Mouse (Mus musculus) hindbrain, embryonic 13.5 days (tissue): Measurements from ENCODE around the gene Tmem53. TPM values are rescaled to one million over a fixed set of nuclear protein-coding genes. Genes with fewer than 3 reads are reported as not detected.

Experiments
- ATAC-seq: fragments of 200-750 bp; cut with Nextera tagmentation; 2 replicates; pipeline ENCODE4 v1.8.0; 2017; ENCODE audit warnings: moderate TSS enrichment; ENCODE audit not compliant: low FRiP score
- H3K27ac ChIP-seq: fragments of 300-500 bp; sonication (generic); 2 replicates; pipeline ENCODE4 v1.5.1; 2015; ENCODE audit warnings: inconsistent platforms, mild to moderate bottlenecking, moderate library complexity
- H3K27me3 ChIP-seq: fragments of 300-500 bp; sonication (generic); 2 replicates; pipeline ENCODE4 v1.6.1; 2015; ENCODE audit warnings: mild to moderate bottlenecking, inconsistent platforms
- H3K36me3 ChIP-seq: fragments of 300-500 bp; sonication (generic); 2 replicates; pipeline ENCODE4 v1.6.1; 2015; ENCODE audit warnings: mild to moderate bottlenecking, inconsistent platforms
- H3K4me1 ChIP-seq: fragments of 300-500 bp; sonication (generic); replicated peaks from 2 replicates; pipeline ENCODE4 v1.6.1; 2015; ENCODE audit warnings: inconsistent platforms
- H3K4me2 ChIP-seq: fragments of 300-500 bp; sonication (generic); 2 replicates; pipeline ENCODE4 v1.6.1; 2015; ENCODE audit warnings: inconsistent platforms, mild to moderate bottlenecking, moderate library complexity
- H3K4me3 ChIP-seq: fragments of 300-500 bp; sonication (generic); 2 replicates; pipeline ENCODE4 v1.5.1; 2015; ENCODE audit warnings: mild to moderate bottlenecking, inconsistent platforms
- H3K9ac ChIP-seq: fragments of 300-500 bp; sonication (generic); 2 replicates; pipeline ENCODE4 v1.6.1; 2015; ENCODE audit warnings: mild to moderate bottlenecking, inconsistent platforms
- H3K9me3 ChIP-seq: fragments of 300-500 bp; sonication (generic); 2 replicates; pipeline ENCODE4 v1.6.1; 2016; ENCODE audit warnings: inconsistent platforms
- WGBS: fragments of 180-500 bp; shearing (Covaris S2); methylation state at CpG from one replicate; pipeline ENCODE4 v1.1.7; 2015; 5-methylcytosine and 5-hydroxymethylcytosine counted together
- polyA plus RNA-seq: library from polyadenylated mRNA; unstranded; fragments of >200 nt; fragmentation: Nextera tagmentation; extraction: Ambion mirVana; gene quantifications from 2 replicates; pipeline ENCODE4 v1.2.1, GENCODE M21; 2015

Tmem53 gene
- 8.5 and 10.9 TPM in 2 replicates for polyA plus RNA-seq

GRCm38 (mm10) chr4:117251801-117252316 is at the start of gene Tmem53, which contains the start of gene Armh1:
Gene Tmem53, plus strand, starts transcription at chr4:117251951.
Gene Armh1, minus strand, starts transcription at chr4:117252125.
- Histone ChIP-seq H3K27ac (peak within 1 kb of the TSS; percentile 69), H3K36me3 (no peaks in the 10 kb centered on the region), H3K27me3 (no peaks in the 10 kb centered on the region), H3K9ac (peak within 1 kb of the TSS; percentile 75), H3K9me3 (no peaks in the 10 kb centered on the region), H3K4me3 (peak within 1 kb of the TSS; percentile 61), H3K4me1 (peaks cover 35% of the 10 kb centered on the region), H3K4me2 (peak within 1 kb of the TSS; percentile 64)
- under 1% methylated on average over 31 of the region's 43 CpGs for WGBS
- ATAC-seq, result peak; percentile 97

- H3K36me3 ChIP-seq, result no peaks in the 10 kb centered on the region
- H3K4me2 ChIP-seq, result peak overlapping the region; percentile 51
- no peaks in the 10 kb centered on the region for H3K9me3 ChIP-seq
- no peaks in the 10 kb centered on the region for H3K4me1 ChIP-seq
- peak overlapping the region; percentile 30; the same call in 1 of the 2 replicates for H3K27ac ChIP-seq
- ATAC-seq, result peak; percentile 68; the same call in 1 of the 2 replicates
- H3K27me3 ChIP-seq, result no peaks in the 10 kb centered on the region
- peak overlapping the region; percentile 52; the same call in 1 of the 2 replicates for H3K9ac ChIP-seq
- H3K4me3 ChIP-seq, result peak overlapping the region; percentile 27
- WGBS, result under 1% methylated on average over 25 of the region's 25 CpGs
These were observed 49.4 kb upstream of the Tmem53 start for GRCm38 (mm10) chr4:117202046-117202991.

GRCm38 (mm10) chr4:117202992-117203354 is 48.8 kb upstream of the Tmem53 start:
- H3K4me1 ChIP-seq, result no peaks in the 10 kb centered on the region
- no peak overlapping the region for H3K27ac ChIP-seq
- 72% methylated on average over 4 of the region's 4 CpGs for WGBS
- H3K9ac ChIP-seq, result no peak overlapping the region
- no peak for ATAC-seq
- H3K4me2 ChIP-seq, result no peak overlapping the region
- no peaks in the 10 kb centered on the region for H3K36me3 ChIP-seq
- no peaks in the 10 kb centered on the region for H3K9me3 ChIP-seq
- no peak overlapping the region for H3K4me3 ChIP-seq
- H3K27me3 ChIP-seq, result no peaks in the 10 kb centered on the region

- no peak for ATAC-seq
- 86% methylated on average over 6 of the region's 6 CpGs for WGBS
- Histone ChIP-seq H3K4me2 (no peak overlapping the region), H3K9me3 (no peaks in the 10 kb centered on the region), H3K36me3 (no peaks in the 10 kb centered on the region), H3K27me3 (0 out of 2 replicates have a peak, but pooled peaks cover 8% of the 10 kb centered on the region), H3K9ac (no peak overlapping the region), H3K27ac (no peak overlapping the region), H3K4me1 (no peaks in the 10 kb centered on the region), H3K4me3 (no peak overlapping the region)
These were observed 42.2 kb upstream of the Tmem53 start for GRCm38 (mm10) chr4:117209592-117209991.

GRCm38 (mm10) chr4:117210147-117211074 is 41.3 kb upstream of the Tmem53 start:
- ATAC-seq, result no peak
- Histone ChIP-seq H3K27ac (no peak overlapping the region), H3K27me3 (0 out of 2 replicates have a peak, but pooled peaks cover 8% of the 10 kb centered on the region), H3K36me3 (no peaks in the 10 kb centered on the region), H3K4me3 (no peak overlapping the region), H3K4me2 (no peak overlapping the region), H3K9ac (no peak overlapping the region), H3K9me3 (no peaks in the 10 kb centered on the region), H3K4me1 (no peaks in the 10 kb centered on the region)
- WGBS, result 3% methylated on average over 20 of the region's 20 CpGs

GRCm38 (mm10) chr4:117214250-117214649 is 37.5 kb upstream of the Tmem53 start:
- Histone ChIP-seq H3K9ac (no peak overlapping the region), H3K27ac (no peak overlapping the region), H3K4me2 (no peak overlapping the region), H3K4me3 (no peak overlapping the region), H3K27me3 (0 out of 2 replicates have a peak, but pooled peaks cover 8% of the 10 kb centered on the region), H3K36me3 (no peaks in the 10 kb centered on the region), H3K9me3 (no peaks in the 10 kb centered on the region), H3K4me1 (no peaks in the 10 kb centered on the region)
- WGBS, result 85% methylated on average over 6 of the region's 6 CpGs
- ATAC-seq, result no peak

- no peaks in the 10 kb centered on the region for H3K4me1 ChIP-seq
- H3K9me3 ChIP-seq, result no peaks in the 10 kb centered on the region
- ATAC-seq, result no peak
- no peak overlapping the region for H3K9ac ChIP-seq
- no peak overlapping the region for H3K4me2 ChIP-seq
- no peak overlapping the region for H3K4me3 ChIP-seq
- H3K27me3 ChIP-seq, result 0 out of 2 replicates have a peak, but pooled peaks cover 4% of the 10 kb centered on the region
- 78% methylated on average over 5 of the region's 5 CpGs for WGBS
- no peak overlapping the region for H3K27ac ChIP-seq
- H3K36me3 ChIP-seq, result no peaks in the 10 kb centered on the region
These were observed 34.7 kb upstream of the Tmem53 start for GRCm38 (mm10) chr4:117217029-117217428.

GRCm38 (mm10) chr4:117218517-117219219 is 33.1 kb upstream of the Tmem53 start:
- Histone ChIP-seq H3K4me3 (no peak overlapping the region), H3K27me3 (0 out of 2 replicates have a peak, but pooled peaks cover 4% of the 10 kb centered on the region), H3K9ac (no peak overlapping the region), H3K4me1 (no peaks in the 10 kb centered on the region), H3K27ac (no peak overlapping the region), H3K9me3 (no peaks in the 10 kb centered on the region), H3K36me3 (no peaks in the 10 kb centered on the region), H3K4me2 (no peak overlapping the region)
- 40% methylated on average over 10 of the region's 10 CpGs for WGBS
- ATAC-seq, result 0 out of 2 replicates have a peak, but pooled peaks have one; percentile 21

GRCm38 (mm10) chr4:117220741-117221515 is 30.8 kb upstream of the Tmem53 start:
- H3K4me2 ChIP-seq, result no peak overlapping the region
- no peak overlapping the region for H3K4me3 ChIP-seq
- no peak for ATAC-seq
- no peaks in the 10 kb centered on the region for H3K4me1 ChIP-seq
- WGBS, result 81% methylated on average over 9 of the region's 9 CpGs
- no peak overlapping the region for H3K27ac ChIP-seq
- no peaks in the 10 kb centered on the region for H3K27me3 ChIP-seq
- H3K9ac ChIP-seq, result no peak overlapping the region
- H3K36me3 ChIP-seq, result no peaks in the 10 kb centered on the region
- no peaks in the 10 kb centered on the region for H3K9me3 ChIP-seq

- no peaks in the 10 kb centered on the region for H3K36me3 ChIP-seq
- no peak for ATAC-seq
- WGBS, result 85% methylated on average over 9 of the region's 9 CpGs
These were observed 29.9 kb upstream of the Tmem53 start for GRCm38 (mm10) chr4:117221836-117222235.

GRCm38 (mm10) chr4:117223001-117223400 is 28.8 kb upstream of the Tmem53 start:
- ATAC-seq, result no peak
- Histone ChIP-seq H3K9ac (no peak overlapping the region), H3K27me3 (0 out of 2 replicates have a peak, but pooled peaks cover under 1% of the 10 kb centered on the region), H3K4me2 (no peak overlapping the region), H3K9me3 (no peaks in the 10 kb centered on the region), H3K4me3 (no peak overlapping the region), H3K36me3 (no peaks in the 10 kb centered on the region), H3K4me1 (no peaks in the 10 kb centered on the region), H3K27ac (no peak overlapping the region)
- WGBS, result 39% methylated on average over 5 of the region's 5 CpGs

More at GRCm38 (mm10) chr4:117221836-117222235, 29.9 kb upstream of the Tmem53 start:
- Histone ChIP-seq H3K9me3 (no peaks in the 10 kb centered on the region), H3K4me3 (no peak overlapping the region), H3K4me1 (no peaks in the 10 kb centered on the region), H3K27ac (no peak overlapping the region), H3K4me2 (no peak overlapping the region), H3K9ac (no peak overlapping the region), H3K27me3 (no peaks in the 10 kb centered on the region)
